10 mouse cellular contexts compared by ENCODE assay signal in genomic region chr10:59266097-59266496, GRCm38 (mm10). TPM values are rescaled to one million over a fixed set of nuclear protein-coding genes. Genes with fewer than 3 reads are reported as not detected.
A peak's percentile ranks its signal among the peaks of the same experiment; 100 is the strongest.
DNase-seq lines count a peak whose midpoint lies in the region; ATAC-seq and TF ChIP-seq lines count a peak whose summit lies in the region.
"Had no signal": no experiment of that assay in that cellular context is flagged by ENCODE, and none has a peak within 500 bp of the region (broad histone marks: within the 10 kb centered on the region; RNA-seq: fewer than 3 reads in every experiment).

No protein-coding gene starts in this region.

- H3K36me3 ChIP-seq in MEL (ENCODE audit: control insufficient read depth in 1 of 2, insufficient read depth in 2 of 2, low read length in 2 of 2) = no peaks in the 10 kb centered on the region; a peak in 1 of 4 replicates
- no peaks in the 10 kb centered on the region for H3K36me3 ChIP-seq in heart, embryonic 10.5 days
- H3K36me3 ChIP-seq in lung, embryonic 14.5 days (ENCODE audit: insufficient read depth) = no peaks in the 10 kb centered on the region
- H3K36me3 ChIP-seq in midbrain, embryonic 13.5 days = no peaks in the 10 kb centered on the region
- H3K36me3 ChIP-seq in midbrain, postnatal 0 days (ENCODE audit: insufficient read depth, low read length) = no peaks in the 10 kb centered on the region
- H3K36me3 ChIP-seq in midbrain, embryonic 11.5 days (ENCODE audit: control insufficient read depth, insufficient read depth, low read length) = no peaks in the 10 kb centered on the region

- H3K79me2 ChIP-seq in MEL (ENCODE audit: control insufficient read depth, insufficient read depth, low read length, poor library complexity) = no peaks in the 10 kb centered on the region

- H3K4me1 ChIP-seq in MEL (ENCODE audit: control insufficient read depth in 1 of 2, insufficient read depth in 2 of 2, low read length in 2 of 2) = no peaks in the 10 kb centered on the region; a peak in 1 of 4 replicates
- H3K4me1 ChIP-seq in heart, embryonic 10.5 days = peaks cover 17% of the 10 kb centered on the region
- peaks cover 18% of the 10 kb centered on the region for H3K4me1 ChIP-seq in lung, embryonic 14.5 days (ENCODE audit: insufficient read depth)
- H3K4me1 ChIP-seq in midbrain, embryonic 13.5 days (replicated peaks) = no peaks in the 10 kb centered on the region
- no peaks in the 10 kb centered on the region for H3K4me1 ChIP-seq in midbrain, postnatal 0 days (ENCODE audit: insufficient read depth, low read length)
- no peaks in the 10 kb centered on the region for H3K4me1 ChIP-seq in midbrain, embryonic 11.5 days (ENCODE audit: control insufficient read depth, insufficient read depth, low read length)

- ATAC-seq in lung, embryonic 14.5 days (ENCODE audit: insufficient read depth) = peak; percentile 44; the same call in 1 of the 2 replicates
- no peak for ATAC-seq in midbrain, embryonic 13.5 days
- no peak for ATAC-seq in midbrain, postnatal 0 days (ENCODE audit: low FRiP score)
- no peak for ATAC-seq in midbrain, embryonic 11.5 days (ENCODE audit: low FRiP score)

- TF ChIP-seq CTCF in MEL (IDR thresholded peaks at IDR 0.05 in 2 of 3, conservative IDR thresholded peaks at IDR 0.05 in 1 of 3; ENCODE audit: control insufficient read depth in 1 of 3, insufficient read depth in 1 of 3, low read depth in 2 of 3, low read length in 3 of 3, poor library complexity in 1 of 3, severe bottlenecking in 1 of 3) = no peak
- no peak for TF ChIP-seq CTCF in lung, embryonic 14.5 days (IDR thresholded peaks at IDR 0.05; ENCODE audit: low read depth)
- no peak for TF ChIP-seq CTCF in midbrain, postnatal 0 days (IDR thresholded peaks at IDR 0.05)

- peak; percentile 36 for DNase-seq in gastrocnemius, postnatal 10 days
- DNase-seq in gastrocnemius, adult 8-10 months (ENCODE audit: low spot score in 2 of 2) = no peak
- DNase-seq in MEL (ENCODE audit: low read depth, low spot score) = peak; percentile 40
- no peak for DNase-seq in heart, embryonic 10.5 days (ENCODE audit: low spot score)
- DNase-seq in lung, embryonic 14.5 days = peak; percentile 57
- no peak for DNase-seq in midbrain, postnatal 0 days (ENCODE audit: low spot score)
- DNase-seq in midbrain, embryonic 11.5 days (ENCODE audit: low spot score, missing footprints) = no peak
- DNase-seq: right cerebral cortex, postnatal 25 days had no signal

- H3K4me3 ChIP-seq in MEL (ENCODE audit: control insufficient read depth in 1 of 2, insufficient read depth in 1 of 2, low read depth in 2 of 2, low read length in 2 of 2) = no peak overlapping the region
- H3K4me3 ChIP-seq in heart, embryonic 10.5 days = no peak overlapping the region
- H3K4me3 ChIP-seq in lung, embryonic 14.5 days (ENCODE audit: low read depth, low read length) = no peak overlapping the region
- H3K4me3 ChIP-seq in midbrain, embryonic 13.5 days (replicated peaks) = no peak overlapping the region
- H3K4me3 ChIP-seq in midbrain, postnatal 0 days (ENCODE audit: low read depth, low read length) = no peak overlapping the region
- no peak overlapping the region for H3K4me3 ChIP-seq in midbrain, embryonic 11.5 days (ENCODE audit: low read depth, low read length)

- H3K9ac ChIP-seq in MEL (ENCODE audit: control insufficient read depth, low read depth, low read length, poor library complexity, severe bottlenecking) = no peak overlapping the region
- H3K9ac ChIP-seq in lung, embryonic 14.5 days = no peak overlapping the region
- no peak overlapping the region for H3K9ac ChIP-seq in midbrain, embryonic 13.5 days (replicated peaks)
- no peak overlapping the region for H3K9ac ChIP-seq in midbrain, postnatal 0 days (replicated peaks; ENCODE audit: low read length, poor library complexity, severe bottlenecking)
- no peak overlapping the region for H3K9ac ChIP-seq in midbrain, embryonic 11.5 days (ENCODE audit: low read length)
- H3K9ac ChIP-seq: liver, embryonic 14.5 days had no signal

- no peak for TF ChIP-seq RAD21 in MEL (IDR thresholded peaks at IDR 0.05; ENCODE audit: low read depth, low read length)

- WGBS in heart, embryonic 10.5 days = 80% methylated on average over 1 of the region's 1 CpGs
- 60% methylated on average over 1 of the region's 1 CpGs for WGBS in lung, embryonic 14.5 days
- 93% methylated on average over 1 of the region's 1 CpGs for WGBS in midbrain, embryonic 13.5 days
- WGBS in midbrain, postnatal 0 days = 89% methylated on average over 1 of the region's 1 CpGs
- 80% methylated on average over 1 of the region's 1 CpGs for WGBS in midbrain, embryonic 11.5 days

- TF ChIP-seq POLR2A in MEL (IDR thresholded peaks at IDR 0.05; ENCODE audit: control insufficient read depth in 1 of 2, insufficient read depth in 1 of 2, low read depth in 1 of 2, low read length in 2 of 2, poor library complexity in 1 of 2) = no peak

- TF ChIP-seq EP300 in MEL (IDR thresholded peaks at IDR 0.05; ENCODE audit: low read depth in 1 of 2, low read length in 2 of 2) = no peak

- H3K27ac ChIP-seq in MEL (ENCODE audit: control insufficient read depth, low read depth, low read length) = no peak overlapping the region
- peak overlapping the region; percentile 56; the same call in 1 of the 2 replicates for H3K27ac ChIP-seq in heart, embryonic 10.5 days
- H3K27ac ChIP-seq in lung, embryonic 14.5 days (ENCODE audit: low read depth) = peak overlapping the region; percentile 84
- no peak overlapping the region for H3K27ac ChIP-seq in midbrain, embryonic 13.5 days
- H3K27ac ChIP-seq in midbrain, postnatal 0 days (ENCODE audit: low read depth, low read length) = no peak overlapping the region
- no peak overlapping the region for H3K27ac ChIP-seq in midbrain, embryonic 11.5 days (ENCODE audit: low read depth, low read length)
- H3K27ac ChIP-seq: liver, embryonic 14.5 days had no signal

- no peaks in the 10 kb centered on the region for H3K27me3 ChIP-seq in MEL (ENCODE audit: control insufficient read depth in 1 of 2, insufficient read depth in 2 of 2, low read length in 2 of 2)
- H3K27me3 ChIP-seq in heart, embryonic 10.5 days (ENCODE audit: insufficient read depth, poor library complexity, severe bottlenecking) = no peaks in the 10 kb centered on the region
- H3K27me3 ChIP-seq in lung, embryonic 14.5 days (ENCODE audit: insufficient read depth, low read length) = no peaks in the 10 kb centered on the region
- H3K27me3 ChIP-seq in midbrain, embryonic 13.5 days = no peaks in the 10 kb centered on the region
- H3K27me3 ChIP-seq in midbrain, postnatal 0 days (ENCODE audit: insufficient read depth, low read length) = no peaks in the 10 kb centered on the region
- no peaks in the 10 kb centered on the region for H3K27me3 ChIP-seq in midbrain, embryonic 11.5 days (ENCODE audit: control insufficient read depth, insufficient read depth, low read length)

- no peak overlapping the region; the same call in 1 of the 2 replicates for H3K4me2 ChIP-seq in lung, embryonic 14.5 days
- H3K4me2 ChIP-seq in midbrain, embryonic 13.5 days (replicated peaks) = no peak overlapping the region
- no peak overlapping the region for H3K4me2 ChIP-seq in midbrain, postnatal 0 days (ENCODE audit: low read depth, low read length, poor library complexity, severe bottlenecking)
- no peak overlapping the region for H3K4me2 ChIP-seq in midbrain, embryonic 11.5 days

- no peaks in the 10 kb centered on the region for H3K9me3 ChIP-seq in MEL (replicated peaks; ENCODE audit: insufficient read depth, low read length)
- H3K9me3 ChIP-seq in heart, embryonic 10.5 days = no peaks in the 10 kb centered on the region
- no peaks in the 10 kb centered on the region for H3K9me3 ChIP-seq in lung, embryonic 14.5 days (ENCODE audit: low read depth, low read length)
- no peaks in the 10 kb centered on the region for H3K9me3 ChIP-seq in midbrain, embryonic 13.5 days
- no peaks in the 10 kb centered on the region for H3K9me3 ChIP-seq in midbrain, postnatal 0 days (ENCODE audit: low read length)
- H3K9me3 ChIP-seq in midbrain, embryonic 11.5 days (ENCODE audit: control insufficient read depth, low read length) = no peaks in the 10 kb centered on the region

RNA-seq across cellular contexts. Expression of gene Sowahc, which starts 44.3 kb away (rescaled TPM):
- total RNA-seq in gastrocnemius, postnatal 10 days (2021) = 1 to 10 TPM; 2.6 to 2.9 TPM
- under 1 TPM; 0.56 to 0.81 (median 0.59) TPM for total RNA-seq in gastrocnemius, adult 8-10 months (2022)
- total RNA-seq in MEL (2012; rRNA removed) = not detected in 2 replicates
- polyA plus RNA-seq in MEL (2012; ENCODE audit: insufficient read depth in 1 of 2, insufficient read length in 2 of 2, low read depth in 1 of 2, low replicate concordance in 2 of 2, missing spikeins in 1 of 2) = not detected
- polyA plus RNA-seq in heart, embryonic 10.5 days (2016; fragmentation: Nextera tagmentation; extraction: Ambion mirVana) = 4.7 and 6.3 TPM in 2 replicates
- 9.5 and 10.5 TPM in 2 replicates for polyA plus RNA-seq in lung, embryonic 14.5 days (2014; fragmentation: Nextera tagmentation; extraction: Ambion mirVana)
- 14.7 and 16.1 TPM in 2 replicates for polyA plus RNA-seq in midbrain, embryonic 13.5 days (2015; fragmentation: Nextera tagmentation; extraction: Ambion mirVana)
- total RNA-seq in midbrain, postnatal 0 days (2014; rRNA removed) = 32.3 and 34.4 TPM in 2 replicates
- polyA plus RNA-seq in midbrain, postnatal 0 days (2015; fragmentation: Nextera tagmentation; extraction: Ambion mirVana) = 13.5 and 14.1 TPM in 2 replicates
- 10.0 and 14.3 TPM in 2 replicates for polyA plus RNA-seq in midbrain, embryonic 11.5 days (2014; fragmentation: Nextera tagmentation; extraction: Ambion mirVana)

RNA-seq across cellular contexts. Expression of gene Sept10, which starts 44.5 kb away (rescaled TPM):
- 10 to 100 TPM; 26.8 to 30.4 TPM for total RNA-seq in gastrocnemius, postnatal 10 days (2021)
- total RNA-seq in gastrocnemius, adult 8-10 months (2022) = 1 to 10 TPM; 5.0 to 7.8 (median 6.5) TPM
- not detected in 2 replicates for total RNA-seq in MEL (2012; rRNA removed)
- not detected for polyA plus RNA-seq in MEL (2012; ENCODE audit: insufficient read depth in 1 of 2, insufficient read length in 2 of 2, low read depth in 1 of 2, low replicate concordance in 2 of 2, missing spikeins in 1 of 2)
- 35.6 and 37.9 TPM in 2 replicates for polyA plus RNA-seq in heart, embryonic 10.5 days (2016; fragmentation: Nextera tagmentation; extraction: Ambion mirVana)
- 68.5 and 69.4 TPM in 2 replicates for polyA plus RNA-seq in lung, embryonic 14.5 days (2014; fragmentation: Nextera tagmentation; extraction: Ambion mirVana)
- polyA plus RNA-seq in midbrain, embryonic 13.5 days (2015; fragmentation: Nextera tagmentation; extraction: Ambion mirVana) = 17.5 and 18.1 TPM in 2 replicates
- 7.3 and 12.7 TPM in 2 replicates for total RNA-seq in midbrain, postnatal 0 days (2014; rRNA removed)
- 8.4 and 9.5 TPM in 2 replicates for polyA plus RNA-seq in midbrain, postnatal 0 days (2015; fragmentation: Nextera tagmentation; extraction: Ambion mirVana)
- polyA plus RNA-seq in midbrain, embryonic 11.5 days (2014; fragmentation: Nextera tagmentation; extraction: Ambion mirVana) = 28.8 and 29.3 TPM in 2 replicates

RNA-seq across cellular contexts. Expression of gene P4ha1, which starts 57.0 kb away (rescaled TPM):
- total RNA-seq in gastrocnemius, postnatal 10 days (2021) = 10 to 100 TPM; 34.4 to 37.9 TPM
- 10 to 100 TPM; 30.9 to 40.8 (median 32.1) TPM for total RNA-seq in gastrocnemius, adult 8-10 months (2022)
- total RNA-seq in MEL (2012; rRNA removed) = 18.9 and 50.4 TPM in 2 replicates
- polyA plus RNA-seq in MEL (2012; ENCODE audit: insufficient read depth in 1 of 2, insufficient read length in 2 of 2, low read depth in 1 of 2, low replicate concordance in 2 of 2, missing spikeins in 1 of 2) = 10 to 100 TPM in 1 of 2 experiments, not detected in 1; 50.2 TPM
- polyA plus RNA-seq in heart, embryonic 10.5 days (2016; fragmentation: Nextera tagmentation; extraction: Ambion mirVana) = 55.0 and 66.4 TPM in 2 replicates
- 53.9 and 57.3 TPM in 2 replicates for polyA plus RNA-seq in lung, embryonic 14.5 days (2014; fragmentation: Nextera tagmentation; extraction: Ambion mirVana)
- polyA plus RNA-seq in midbrain, embryonic 13.5 days (2015; fragmentation: Nextera tagmentation; extraction: Ambion mirVana) = 23.1 and 27.4 TPM in 2 replicates
- total RNA-seq in midbrain, postnatal 0 days (2014; rRNA removed) = 21.3 and 25.9 TPM in 2 replicates
- polyA plus RNA-seq in midbrain, postnatal 0 days (2015; fragmentation: Nextera tagmentation; extraction: Ambion mirVana) = 12.8 and 14.2 TPM in 2 replicates
- polyA plus RNA-seq in midbrain, embryonic 11.5 days (2014; fragmentation: Nextera tagmentation; extraction: Ambion mirVana) = 41.9 and 45.9 TPM in 2 replicates

Comparison
In these comparisons a context has a peak if more than half of its experiments do, and no peak if none do; other contexts are left out.
1. DNase-seq: peak in gastrocnemius, postnatal 10 days (single experiment), MEL (single experiment) and lung, embryonic 14.5 days (single experiment); none in gastrocnemius, adult 8-10 months (0 of 2), heart, embryonic 10.5 days (single experiment), midbrain, postnatal 0 days (single experiment) and midbrain, embryonic 11.5 days (single experiment).
2. H3K27ac ChIP-seq: peak in heart, embryonic 10.5 days (single experiment) and lung, embryonic 14.5 days (single experiment); none in MEL (single experiment), midbrain, embryonic 13.5 days (single experiment), midbrain, postnatal 0 days (single experiment) and midbrain, embryonic 11.5 days (single experiment).